Mouse (Mus musculus) kidney, postnatal 36 days (tissue): ENCODE data around the gene Dnajc7.

Experiments used
- DNase-seq, 2 experiments: peaks; one replicate each; pipeline ENCODE4 v3.0.0; 2021 to 2022; ENCODE audit warnings: mixed read lengths in 2 of 2

Dnajc7 gene

GRCm38 (mm10) chr11:100579116-100579799 lies 40.7 kb downstream of the Dnajc7 start:
- no peak for DNase-seq

- no peak for DNase-seq
Observed at GRCm38 (mm10) chr11:100577852-100578599, 41.9 kb downstream of the Dnajc7 start.

- DNase-seq = no peak
Observed at GRCm38 (mm10) chr11:100576256-100576655, 43.7 kb downstream of the Dnajc7 start.

DNA sequence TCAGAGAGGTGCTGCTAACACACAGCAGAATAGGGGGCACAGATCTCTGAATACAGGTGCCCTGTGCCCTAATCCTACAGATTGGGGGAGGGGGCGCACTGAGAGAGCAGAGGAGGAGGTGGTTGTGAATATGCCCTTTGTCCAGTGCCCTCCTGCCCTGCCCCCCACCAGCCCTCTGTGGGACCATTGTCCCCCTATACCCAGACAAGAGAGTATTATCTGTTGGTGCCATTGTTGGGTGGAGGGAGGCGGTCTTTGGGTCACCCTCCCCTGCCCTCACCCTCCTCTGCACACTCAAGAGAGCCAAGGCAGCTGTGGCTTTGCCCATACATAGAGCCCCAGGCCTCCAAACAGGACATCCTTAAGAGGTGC lies 44.5 kb downstream of the Dnajc7 start:
- DNase-seq = no peak

DNA sequence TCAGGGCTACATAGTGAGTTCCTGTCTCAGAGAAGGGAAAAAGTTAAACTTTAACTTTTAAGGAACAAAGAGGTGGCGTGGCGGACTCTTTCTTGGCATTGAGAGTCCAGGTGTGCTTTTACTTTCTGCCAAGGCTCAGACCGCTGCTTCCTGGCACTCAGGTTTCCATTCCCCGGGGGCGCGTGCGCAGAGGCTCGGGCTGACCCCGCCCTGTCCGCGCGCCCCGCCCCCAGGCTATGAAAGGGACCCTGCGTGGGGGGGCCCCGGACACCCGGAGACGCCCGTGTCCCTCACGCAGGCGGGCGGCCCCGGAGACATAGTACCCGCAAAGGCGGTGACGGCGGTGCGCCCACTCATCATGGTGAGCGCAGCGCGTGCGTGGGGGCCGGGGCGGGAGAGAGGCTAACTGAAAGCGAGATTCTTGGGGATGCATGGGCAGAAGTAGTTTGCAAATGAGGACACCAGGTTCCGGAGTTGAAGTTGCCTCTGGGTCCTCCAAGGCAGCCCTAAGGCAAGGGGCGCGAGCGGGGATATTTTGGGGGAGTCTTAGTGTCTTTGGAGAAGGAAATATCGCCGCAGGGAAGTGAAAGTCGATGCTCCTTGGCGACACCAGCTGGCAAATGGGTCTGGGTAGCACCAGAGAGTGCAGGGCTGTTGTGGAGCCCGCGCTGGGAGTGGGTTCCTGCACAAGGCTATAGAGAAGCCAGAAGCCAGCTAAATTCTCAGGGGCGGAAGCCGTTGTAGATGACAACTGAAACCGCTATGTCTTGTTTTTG lies 45.1 kb downstream of the Dnajc7 start, which contains the start of gene Cnp:
TSS of gene Cnp (plus strand) at position 197 of the 776 bp plus-strand sequence.
- DNase-seq = peak; percentile 86 to 92

GRCm38 (mm10) chr11:100574188-100574587 lies 45.8 kb downstream of the Dnajc7 start:
- no peak for DNase-seq

DNA sequence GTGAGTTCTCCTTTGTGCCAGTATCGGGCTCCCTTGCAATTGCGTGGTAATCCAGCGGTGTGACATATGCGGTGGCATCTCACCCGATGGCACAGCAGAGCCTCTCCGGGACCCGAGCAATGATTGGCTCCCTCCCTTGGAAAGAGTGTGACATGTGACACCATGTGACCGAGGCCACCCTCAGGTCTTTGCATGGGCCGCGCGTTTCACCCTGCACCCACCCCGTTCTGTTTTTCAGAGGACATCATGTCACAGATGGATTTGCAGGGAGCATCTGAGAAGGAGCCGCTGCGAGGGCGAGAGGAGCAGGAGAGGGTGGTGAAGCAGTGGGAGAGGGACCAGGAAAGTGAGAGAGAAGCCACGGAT lies 48.8 kb downstream of the Dnajc7 start:
- peak in 1 of 2 experiments; percentile 23 for DNase-seq

GRCm38 (mm10) chr11:100570430-100571201 lies 49.4 kb downstream of the Dnajc7 start:
- peak; percentile 79 to 84 for DNase-seq

DNA sequence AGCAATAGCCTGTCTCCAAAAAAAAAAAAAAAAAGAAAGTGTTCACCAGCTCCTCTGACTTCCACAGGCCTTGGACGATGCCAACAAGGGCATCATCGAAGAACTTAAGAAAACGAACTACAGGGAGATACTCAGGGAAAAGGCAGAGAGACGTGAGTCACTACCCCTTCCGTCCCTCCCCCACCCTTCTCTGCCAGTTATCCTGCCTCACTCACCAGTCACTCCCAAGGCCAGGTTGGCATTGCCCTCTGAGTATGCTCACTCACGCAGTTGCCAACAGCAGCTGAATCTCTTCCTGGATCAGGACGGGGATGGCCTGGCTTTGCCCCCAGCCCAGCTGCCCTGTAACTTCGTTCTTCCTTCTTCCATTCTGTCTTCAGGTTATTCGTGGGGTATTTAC lies 50.2 kb downstream of the Dnajc7 start:
- no peak for DNase-seq

DNA sequence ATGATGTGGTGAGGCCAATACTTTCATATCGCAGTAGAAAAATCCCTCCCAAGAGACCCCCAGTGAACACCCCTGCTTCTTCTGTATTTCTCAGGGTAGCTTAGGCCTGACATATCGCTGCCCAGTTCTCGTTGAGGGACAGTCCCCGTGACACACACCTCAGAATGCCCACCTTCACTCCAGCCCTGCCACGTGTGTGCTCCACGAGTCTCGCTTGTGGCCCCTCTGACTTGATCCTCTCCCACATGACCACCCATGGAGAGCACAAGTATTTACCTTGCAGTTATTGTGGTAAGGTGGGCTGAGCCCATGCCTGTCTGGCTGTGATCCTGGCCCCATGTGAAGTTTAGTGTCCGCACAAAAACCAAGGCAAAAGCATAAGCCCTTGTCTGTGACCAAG lies 51.3 kb downstream of the Dnajc7 start:
- DNase-seq = no peak

DNA sequence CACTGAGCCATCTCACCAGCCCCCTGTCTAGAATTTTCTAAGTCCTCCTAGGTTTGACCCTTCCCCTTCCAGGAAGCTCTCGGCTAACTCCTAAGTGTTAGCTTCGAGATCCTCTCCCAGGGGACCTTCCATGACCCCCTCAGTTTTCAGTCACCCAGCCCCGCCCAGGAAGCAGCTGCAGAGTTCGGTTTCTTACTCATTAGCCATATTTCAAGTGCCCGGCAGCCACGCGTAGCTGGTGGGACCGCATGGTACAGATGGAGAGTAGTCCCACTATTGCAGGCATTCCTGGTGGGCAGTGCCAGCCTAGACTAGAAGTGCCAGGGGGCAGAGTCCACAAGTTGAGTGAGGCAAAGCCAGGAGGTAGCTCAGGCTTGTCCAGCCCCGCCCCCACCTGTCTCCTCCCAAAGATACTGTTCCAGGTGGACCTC lies 52.1 kb downstream of the Dnajc7 start:
- DNase-seq = peak; percentile 70 to 77

DNA sequence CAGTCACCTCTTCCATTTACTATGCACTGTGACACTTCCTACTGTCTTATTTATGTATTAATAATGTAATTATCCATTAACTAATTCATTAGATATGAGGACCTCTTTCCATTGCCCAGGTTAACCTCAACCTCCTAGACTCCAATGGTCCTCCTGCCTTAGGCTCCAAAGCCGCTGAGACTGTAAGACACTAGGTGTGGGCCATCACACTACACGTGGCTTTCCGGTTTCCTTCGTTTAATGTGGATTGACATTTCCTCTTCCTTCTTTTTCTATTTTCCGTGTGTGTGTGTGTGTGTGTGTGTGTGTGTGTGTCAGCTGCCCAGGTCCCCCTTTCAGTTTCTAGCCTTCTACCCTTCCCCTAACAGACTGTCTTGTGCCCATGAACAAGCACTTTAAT lies 52.7 kb downstream of the Dnajc7 start:
- DNase-seq = peak in 1 of 2 experiments; percentile 27

DNA sequence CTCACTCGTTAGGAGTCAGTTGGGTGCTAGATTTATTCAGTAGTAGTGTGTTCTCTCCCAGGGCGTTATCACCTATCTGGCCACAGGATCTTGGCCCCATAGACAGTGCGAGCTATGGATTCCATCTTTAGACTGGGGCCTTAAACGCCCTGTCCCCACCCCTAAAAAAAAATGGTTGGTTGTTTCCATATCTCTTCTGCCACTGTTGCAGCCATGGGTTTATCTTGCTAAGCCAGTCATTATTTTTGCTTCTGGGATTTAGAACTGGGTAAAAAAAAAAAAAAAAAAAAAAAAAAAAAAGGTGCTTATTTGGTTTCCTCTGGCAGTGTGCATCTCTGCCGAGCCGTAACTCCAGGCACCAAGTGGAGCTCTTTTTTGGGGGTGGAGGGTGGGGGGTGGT lies 55.3 kb downstream of the Dnajc7 start:
- DNase-seq = no peak

DNA sequence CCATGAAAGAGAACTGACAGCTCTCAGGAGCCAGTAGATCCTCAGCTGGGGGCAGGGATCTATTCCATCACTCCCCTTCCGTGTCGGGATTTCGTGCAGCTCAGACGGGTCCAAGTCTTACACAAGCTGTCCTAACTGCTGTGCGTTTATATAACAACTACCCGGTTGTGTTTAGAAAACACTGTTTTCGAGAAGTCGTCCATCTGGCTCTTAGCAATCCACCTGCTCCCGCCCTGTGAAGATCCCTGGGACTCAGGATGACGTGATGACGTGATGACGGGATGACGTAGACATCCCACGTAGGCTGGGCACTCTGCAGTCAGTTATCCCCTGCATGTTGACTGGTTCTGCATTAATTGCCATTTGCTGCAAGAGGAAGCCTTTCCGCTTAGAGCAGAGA lies 55.7 kb downstream of the Dnajc7 start:
- no peak for DNase-seq

DNA sequence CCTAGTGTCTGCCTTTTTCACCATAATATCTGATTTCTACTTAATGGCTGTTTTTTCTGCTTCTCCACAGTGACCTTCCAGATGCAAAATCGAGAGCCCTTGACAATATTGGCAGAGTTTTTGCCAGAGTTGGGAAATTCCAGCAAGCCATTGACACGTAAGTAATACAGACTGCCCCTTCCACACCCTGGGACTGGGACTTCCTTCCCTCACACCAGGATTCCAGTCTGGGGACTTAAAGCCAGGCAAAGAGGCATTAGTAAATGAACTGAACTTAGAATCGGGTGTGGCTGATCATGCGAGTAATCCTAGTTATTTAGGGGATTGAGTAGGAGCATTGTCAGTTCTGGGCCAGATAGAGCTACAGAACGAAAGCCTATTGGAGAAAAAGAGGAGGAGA lies 58.2 kb downstream of the Dnajc7 start:
- no peak for DNase-seq

GRCm38 (mm10) chr11:100559476-100559875 lies 60.5 kb downstream of the Dnajc7 start:
- DNase-seq = no peak

DNA sequence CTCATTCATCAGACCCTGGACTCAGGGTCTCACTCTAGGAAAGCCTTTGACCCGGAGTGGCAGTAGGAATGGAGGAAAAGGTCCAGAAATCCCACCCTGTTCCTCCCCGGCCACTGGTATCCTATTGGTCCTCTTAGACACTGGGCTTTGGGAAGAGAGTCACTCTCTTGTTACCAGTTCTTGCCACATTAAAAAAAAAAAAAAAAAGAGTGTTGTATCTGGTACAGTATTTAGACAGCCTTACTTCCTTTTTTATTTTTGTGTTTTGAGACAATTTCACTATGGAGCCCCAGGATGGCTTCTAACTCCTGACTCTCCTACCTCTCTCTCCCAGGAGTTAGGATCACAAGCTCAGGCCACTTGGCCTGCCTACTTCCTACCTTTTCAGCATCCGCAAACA lies 62.4 kb downstream of the Dnajc7 start:
- DNase-seq = no peak

- peak; percentile 75 to 79 for DNase-seq
Observed at GRCm38 (mm10) chr11:100555583-100555982, 64.4 kb downstream of the Dnajc7 start.

DNA sequence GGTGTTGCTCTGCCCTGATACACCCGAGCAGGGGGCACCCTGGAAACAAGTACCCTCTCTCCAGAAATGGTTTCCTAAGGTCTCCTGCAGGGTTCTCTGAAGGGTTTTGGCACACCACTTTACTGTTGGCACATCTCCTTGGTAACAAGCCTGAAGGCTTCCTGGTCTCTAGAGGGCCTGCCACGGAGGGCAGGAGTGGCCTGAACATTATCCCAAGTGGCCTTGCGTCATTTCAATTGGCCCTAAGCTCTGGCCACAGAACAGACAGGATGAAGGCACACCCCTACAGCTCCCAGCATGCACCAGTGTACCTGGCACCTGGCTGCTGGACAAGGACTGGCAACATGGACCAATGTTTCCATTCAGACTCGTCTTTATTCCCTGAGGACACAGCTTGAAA lies 67.1 kb downstream of the Dnajc7 start:
- no peak for DNase-seq

DNA sequence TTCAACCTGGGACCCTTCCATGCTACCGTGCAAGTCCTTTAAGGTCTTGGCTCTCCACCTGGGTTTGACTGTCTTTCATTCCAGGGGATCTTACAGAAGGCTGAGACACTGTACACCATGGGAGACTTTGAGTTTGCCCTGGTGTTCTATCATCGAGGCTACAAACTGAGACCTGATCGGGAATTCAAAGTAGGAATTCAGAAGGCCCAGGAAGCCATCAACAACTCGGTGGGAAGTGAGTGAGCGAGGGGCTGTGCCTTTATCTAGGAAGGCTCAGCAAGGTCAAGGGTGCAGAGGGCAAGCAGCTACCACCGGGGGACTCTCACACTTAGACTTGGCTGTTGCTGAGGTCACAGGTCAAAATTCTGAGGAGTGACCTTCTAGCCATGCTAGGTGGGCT lies 69.9 kb downstream of the Dnajc7 start:
- DNase-seq = no peak

GRCm38 (mm10) chr11:100549466-100549865 lies 70.5 kb downstream of the Dnajc7 start:
- no peak for DNase-seq

GRCm38 (mm10) chr11:100548141-100548540 lies 71.8 kb downstream of the Dnajc7 start:
- no peak for DNase-seq

DNA sequence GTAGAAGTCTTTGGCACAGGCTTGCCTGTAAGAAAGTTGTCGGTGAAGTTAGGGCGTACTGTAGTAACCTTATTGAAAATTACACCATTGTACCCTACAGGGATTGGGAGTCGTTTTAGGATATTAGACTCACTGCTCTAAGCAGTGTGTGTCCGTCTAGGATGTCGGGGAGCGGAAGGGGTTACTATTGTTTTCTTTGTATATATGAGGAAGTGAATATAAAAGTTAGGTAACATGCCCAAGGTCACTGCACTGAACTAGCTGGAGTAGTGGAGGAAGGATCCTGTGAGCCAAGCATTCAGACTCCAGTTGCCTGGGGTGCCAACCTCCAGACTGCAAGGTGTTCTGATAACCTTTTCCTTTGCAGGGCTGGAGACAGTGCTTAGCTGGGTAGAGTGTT lies 73.0 kb downstream of the Dnajc7 start:
- DNase-seq = no peak
